Mouse (Mus musculus) testis, adult 2 months (tissue): ENCODE data around the gene Qrich2. TPM values are rescaled to one million over a fixed set of nuclear protein-coding genes. Genes with fewer than 3 reads are reported as not detected.
A peak's percentile ranks its signal among the peaks of the same experiment; 100 is the strongest.
"Not testable (repeated sequence)": the region's sequence is repeated elsewhere in the genome, so short reads cannot be mapped to it uniquely, and the experiment has no call there.

Source experiments
- H3K27ac ChIP-seq: fragments of 200-500 bp; 2 replicates; pipeline ENCODE4 v1.5.1; 2012; ENCODE audit warnings: low read depth, low read length; ENCODE audit not compliant: control insufficient read depth, insufficient read depth
- H3K27me3 ChIP-seq: fragments of 200-500 bp; 2 replicates; pipeline ENCODE4 v1.6.1; 2012; ENCODE audit warnings: mild to moderate bottlenecking, low read length, moderate library complexity; ENCODE audit not compliant: control insufficient read depth, insufficient read depth
- H3K36me3 ChIP-seq: fragments of 200-500 bp; 2 replicates; pipeline ENCODE4 v1.6.1; 2012; ENCODE audit warnings: mild to moderate bottlenecking, low read length; ENCODE audit not compliant: control insufficient read depth, insufficient read depth
- H3K4me1 ChIP-seq: fragments of 200-500 bp; 2 replicates; pipeline ENCODE4 v1.6.1; 2012; ENCODE audit warnings: low read length; ENCODE audit not compliant: control insufficient read depth, insufficient read depth
- H3K4me3 ChIP-seq: fragments of 200-500 bp; 2 replicates; pipeline ENCODE4 v1.5.1; 2012; ENCODE audit warnings: low read depth, mild to moderate bottlenecking, low read length, moderate library complexity, mixed read lengths; ENCODE audit not compliant: control insufficient read depth
- CTCF ChIP-seq: fragments of 200-500 bp; IDR thresholded peaks from 2 replicates; pipeline ENCODE4 v1.5.1; 2012; ENCODE audit warnings: low read depth, mild to moderate bottlenecking, inconsistent platforms, low read length, moderate library complexity; ENCODE audit not compliant: control insufficient read depth, insufficient read depth, insufficient replicate concordance
- POLR2A ChIP-seq: fragments of 200-500 bp; IDR thresholded peaks from 2 replicates; pipeline ENCODE4 v1.6.1; 2012; ENCODE audit warnings: low read depth, mild to moderate bottlenecking, inconsistent platforms, low read length, moderate library complexity; ENCODE audit not compliant: control insufficient read depth
- polyA plus RNA-seq: library from polyadenylated mRNA; depleted of rRNA; stranded (reverse); fragments of >200 nt; gene quantifications from 2 replicates; pipeline ENCODE4 v1.2.3, GENCODE M21; 2012

Qrich2 gene
- polyA plus RNA-seq, 1 experiment, result 469 TPM

DNA sequence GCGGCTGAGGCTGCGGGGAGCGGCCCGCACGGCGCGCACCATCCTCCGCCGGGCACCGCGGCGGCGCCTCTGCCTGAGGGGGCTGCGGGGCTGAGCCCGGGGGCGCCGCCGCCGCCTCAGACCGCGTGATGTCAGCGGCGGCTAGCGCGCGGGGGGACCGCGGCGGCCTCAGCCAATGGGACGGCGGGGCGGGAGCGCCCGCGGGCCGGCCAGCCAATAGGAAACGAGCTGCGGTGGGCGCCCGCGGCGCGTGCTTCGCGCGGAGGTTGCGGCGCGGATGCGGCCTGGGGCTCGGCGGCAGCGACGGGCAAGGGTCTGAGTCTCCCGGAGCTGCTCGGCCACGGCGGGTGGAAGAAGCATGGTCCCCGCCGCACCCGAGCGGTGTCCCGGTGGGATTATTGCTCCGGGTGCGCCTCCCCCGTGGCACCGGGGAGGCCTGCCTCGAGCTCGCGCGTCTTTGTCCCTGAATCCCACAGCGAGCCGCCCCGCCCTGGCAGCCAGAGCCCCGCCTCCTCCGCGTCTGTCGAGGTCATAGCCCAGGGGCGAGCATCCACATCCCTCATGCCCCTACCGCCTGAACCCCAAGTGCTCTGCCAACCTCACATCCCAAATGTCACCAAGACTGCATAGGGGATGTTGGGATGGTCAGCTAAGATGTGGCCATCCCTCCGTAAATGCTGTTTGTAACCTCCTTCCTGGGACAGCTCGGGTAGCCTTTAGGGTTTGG lies 53.0 kb downstream of the Qrich2 start, which contains the start of gene Rnf157:
TSS of gene Rnf157 (minus strand) at position 129 of the 727 bp plus-strand sequence.
- H3K36me3 ChIP-seq, result no peaks in the 10 kb centered on the region
- no peak for TF ChIP-seq CTCF
- peak; percentile 22; the same call in 1 of the 2 replicates for TF ChIP-seq POLR2A
- peak within 1 kb of the TSS; percentile 92 for H3K4me3 ChIP-seq
- no peaks in the 10 kb centered on the region for H3K27me3 ChIP-seq
- H3K27ac ChIP-seq, result peak within 1 kb of the TSS; percentile 75
- H3K4me1 ChIP-seq, result peaks cover 13% of the 10 kb centered on the region

DNA sequence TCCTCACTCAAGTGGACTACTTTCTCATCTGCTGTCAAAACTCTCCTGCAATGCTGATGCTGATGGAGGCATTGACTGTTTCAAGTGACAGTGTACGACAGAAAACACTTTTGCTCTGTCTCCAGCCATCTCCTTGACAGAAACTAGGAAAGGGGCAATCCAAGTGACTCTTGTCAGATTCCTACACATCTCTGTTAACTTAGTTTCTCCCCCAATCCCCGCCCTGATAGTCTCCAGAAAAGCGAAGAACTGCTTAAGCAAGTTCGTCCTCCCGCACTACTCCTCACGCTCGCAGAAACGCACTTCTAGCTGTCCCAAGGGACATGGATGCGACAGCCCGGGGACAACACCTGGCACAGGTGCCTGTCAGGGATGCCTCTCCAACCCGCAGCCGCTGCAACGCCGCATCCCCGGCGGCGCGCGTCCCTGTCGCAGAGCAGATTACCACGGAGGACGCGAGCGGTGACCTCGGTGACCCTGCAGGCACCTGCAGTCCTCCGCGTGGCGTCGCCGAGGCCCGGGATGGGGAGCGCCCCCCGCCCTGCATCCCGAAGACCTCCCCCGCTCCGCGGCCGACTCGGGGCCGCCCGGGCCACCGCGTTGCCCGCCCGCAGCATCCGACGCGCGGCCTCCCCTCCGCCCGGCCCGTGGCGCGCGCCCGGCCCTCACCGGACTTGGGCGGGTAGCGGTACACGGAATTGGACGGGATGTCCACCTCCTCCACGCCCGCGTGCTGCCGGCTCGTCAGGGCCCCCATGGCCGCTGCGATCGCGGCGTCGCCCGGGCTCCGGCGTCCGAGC lies 53.8 kb downstream of the Qrich2 start:
- Histone ChIP-seq H3K27ac (peak overlapping the region; percentile 75), H3K36me3 (no peaks in the 10 kb centered on the region), H3K27me3 (no peaks in the 10 kb centered on the region), H3K4me3 (peak overlapping the region; percentile 92), H3K4me1 (peaks cover 13% of the 10 kb centered on the region)
- TF ChIP-seq CTCF, result no peak
- TF ChIP-seq POLR2A, result no peak

DNA sequence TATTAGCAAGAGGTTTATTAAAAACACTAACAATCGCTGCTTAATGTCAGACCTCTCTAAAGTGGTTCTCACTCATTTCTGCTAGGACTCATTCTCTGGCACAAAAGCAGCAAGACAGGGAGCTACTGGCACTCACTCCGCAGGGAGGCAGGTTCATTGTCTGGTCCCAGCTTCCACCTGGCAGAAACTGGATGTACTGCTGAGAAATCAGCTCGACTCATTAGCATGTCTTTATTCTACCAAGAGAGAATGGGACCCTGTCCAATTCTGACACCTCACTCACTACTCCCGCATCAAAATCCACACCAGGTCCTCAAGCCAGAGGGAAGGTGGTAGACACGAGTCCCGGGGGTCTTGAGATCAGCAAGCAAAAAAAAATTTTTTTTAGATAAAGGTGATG lies 54.5 kb downstream of the Qrich2 start:
- no peaks in the 10 kb centered on the region for H3K27me3 ChIP-seq
- H3K27ac ChIP-seq, result no peak overlapping the region
- H3K36me3 ChIP-seq, result no peaks in the 10 kb centered on the region
- H3K4me3 ChIP-seq, result no peak overlapping the region
- peaks cover 13% of the 10 kb centered on the region for H3K4me1 ChIP-seq
- TF ChIP-seq POLR2A (no peak), CTCF (no peak)

DNA sequence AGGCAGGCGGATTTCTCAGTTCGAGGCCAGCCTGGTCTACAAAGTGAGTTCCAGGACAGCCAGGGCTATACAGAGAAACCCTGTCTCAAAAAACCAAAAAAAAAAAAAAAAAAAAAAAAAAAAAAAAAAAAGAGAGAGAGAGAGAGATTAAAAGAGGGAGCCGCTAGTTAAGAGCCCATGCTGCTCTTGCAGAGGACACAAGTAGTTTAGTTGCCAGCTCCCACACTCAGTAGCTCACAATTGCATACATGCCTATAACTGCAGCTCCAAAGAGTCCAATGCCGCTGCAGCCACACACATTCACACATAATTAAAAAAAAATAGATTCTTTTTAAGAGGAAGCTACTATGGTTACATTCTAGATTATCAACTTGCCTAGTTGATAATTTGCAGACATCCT lies 55.6 kb downstream of the Qrich2 start:
- H3K27me3 ChIP-seq, H3K27ac ChIP-seq, H3K36me3 ChIP-seq, H3K4me3 ChIP-seq: not testable (repeated sequence)
- H3K4me1 ChIP-seq, result peaks cover 13% of the 10 kb centered on the region

DNA sequence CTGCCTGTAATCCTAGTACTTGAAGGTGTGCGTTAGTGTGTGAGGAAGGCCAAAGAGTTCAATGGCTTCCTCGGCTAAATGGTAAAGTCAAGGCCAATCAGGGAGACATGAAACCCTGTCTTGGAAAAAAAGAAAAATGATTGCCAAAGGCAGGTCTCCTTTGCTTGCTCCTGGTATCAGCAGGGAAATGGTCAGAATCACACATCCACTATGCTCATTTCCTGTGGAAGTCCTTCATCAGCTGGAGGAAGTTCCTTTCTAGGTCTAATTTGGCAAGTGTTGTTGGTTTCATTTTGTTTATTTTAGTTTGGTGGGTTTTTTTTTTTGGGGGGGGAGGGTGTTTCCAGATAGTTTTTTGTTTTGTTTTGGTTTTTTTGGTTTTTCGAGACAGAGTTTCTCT lies 57.0 kb downstream of the Qrich2 start:
- H3K4me1 ChIP-seq, result peaks cover 13% of the 10 kb centered on the region
- no peaks in the 10 kb centered on the region for H3K27me3 ChIP-seq
- TF ChIP-seq POLR2A (no peak), CTCF (no peak)
- H3K27ac ChIP-seq, result no peak overlapping the region
- no peaks in the 10 kb centered on the region for H3K36me3 ChIP-seq
- H3K4me3 ChIP-seq, result no peak overlapping the region

DNA sequence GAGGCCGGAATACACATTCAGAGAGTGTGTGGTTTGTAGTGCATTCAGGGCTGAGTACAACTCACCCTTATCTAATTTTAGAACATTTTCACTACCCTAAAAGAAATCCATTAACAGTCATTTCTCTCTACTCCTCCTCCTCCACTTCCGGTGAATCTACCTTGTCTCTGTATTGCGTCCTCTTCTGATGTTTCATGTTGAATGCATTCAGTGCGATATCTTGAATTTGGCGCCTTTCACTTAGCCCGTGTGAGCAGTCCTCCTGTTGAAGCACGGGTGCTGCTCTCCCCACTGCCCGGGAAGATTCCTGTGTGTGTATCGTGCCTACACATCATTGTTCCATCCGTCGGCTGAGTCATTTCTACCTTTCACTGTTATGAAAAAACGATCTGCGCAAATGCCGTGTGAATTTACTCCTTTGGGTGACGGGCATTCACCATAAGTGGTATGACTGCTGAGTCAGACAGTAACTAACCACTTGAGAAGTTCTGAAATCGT lies 59.8 kb downstream of the Qrich2 start:
- H3K4me3 ChIP-seq, result no peak overlapping the region
- H3K4me1 ChIP-seq, result no peaks in the 10 kb centered on the region
- TF ChIP-seq CTCF (no peak), POLR2A (no peak)
- no peaks in the 10 kb centered on the region for H3K36me3 ChIP-seq
- H3K27me3 ChIP-seq, result no peaks in the 10 kb centered on the region
- H3K27ac ChIP-seq, result no peak overlapping the region

DNA sequence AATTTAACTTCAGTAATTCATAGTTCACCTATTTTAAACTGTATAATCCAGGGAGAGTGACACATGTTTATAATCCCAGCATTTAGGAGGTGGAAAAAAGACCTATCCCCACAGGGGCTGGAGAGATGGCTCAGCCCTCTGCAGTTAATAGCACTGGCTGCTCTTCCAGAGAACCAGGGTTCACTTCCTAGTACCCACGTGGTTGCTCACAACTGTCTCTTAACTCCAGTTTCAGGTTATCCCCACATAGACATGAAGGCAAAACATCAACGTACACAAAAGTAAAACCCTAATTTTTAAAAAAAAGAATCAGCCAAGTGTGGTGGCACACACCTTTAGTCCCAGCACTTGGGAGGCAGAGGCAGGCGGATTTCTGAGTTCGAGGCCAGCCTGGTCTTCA lies 60.4 kb downstream of the Qrich2 start:
- Histone ChIP-seq H3K4me1 (no peaks in the 10 kb centered on the region), H3K27ac (no peak overlapping the region), H3K36me3 (no peaks in the 10 kb centered on the region), H3K27me3 (no peaks in the 10 kb centered on the region), H3K4me3 (no peak overlapping the region)
- TF ChIP-seq POLR2A (no peak), CTCF (no peak)
